Mouse (Mus musculus) lung, adult 10 weeks (tissue): ENCODE measurements around the gene Usp35. TPM values are rescaled to one million over a fixed set of nuclear protein-coding genes. Genes with fewer than 3 reads are reported as not detected.

Experiments used
- polyA plus RNA-seq: library from polyadenylated mRNA; stranded (reverse); fragments of 350-450 nt; fragmentation: Illumina TruSeq; extraction: RNeasy Lipid Tissue Mini Kit (QIAGEN cat#74804); gene quantifications from one replicate; pipeline ENCODE4 v1.2.3, GENCODE M21; 2014; ENCODE audit warnings: low read depth, low replicate concordance; ENCODE audit not compliant: insufficient read depth

Gene Usp35
- polyA plus RNA-seq: 2.3 TPM

DNA sequence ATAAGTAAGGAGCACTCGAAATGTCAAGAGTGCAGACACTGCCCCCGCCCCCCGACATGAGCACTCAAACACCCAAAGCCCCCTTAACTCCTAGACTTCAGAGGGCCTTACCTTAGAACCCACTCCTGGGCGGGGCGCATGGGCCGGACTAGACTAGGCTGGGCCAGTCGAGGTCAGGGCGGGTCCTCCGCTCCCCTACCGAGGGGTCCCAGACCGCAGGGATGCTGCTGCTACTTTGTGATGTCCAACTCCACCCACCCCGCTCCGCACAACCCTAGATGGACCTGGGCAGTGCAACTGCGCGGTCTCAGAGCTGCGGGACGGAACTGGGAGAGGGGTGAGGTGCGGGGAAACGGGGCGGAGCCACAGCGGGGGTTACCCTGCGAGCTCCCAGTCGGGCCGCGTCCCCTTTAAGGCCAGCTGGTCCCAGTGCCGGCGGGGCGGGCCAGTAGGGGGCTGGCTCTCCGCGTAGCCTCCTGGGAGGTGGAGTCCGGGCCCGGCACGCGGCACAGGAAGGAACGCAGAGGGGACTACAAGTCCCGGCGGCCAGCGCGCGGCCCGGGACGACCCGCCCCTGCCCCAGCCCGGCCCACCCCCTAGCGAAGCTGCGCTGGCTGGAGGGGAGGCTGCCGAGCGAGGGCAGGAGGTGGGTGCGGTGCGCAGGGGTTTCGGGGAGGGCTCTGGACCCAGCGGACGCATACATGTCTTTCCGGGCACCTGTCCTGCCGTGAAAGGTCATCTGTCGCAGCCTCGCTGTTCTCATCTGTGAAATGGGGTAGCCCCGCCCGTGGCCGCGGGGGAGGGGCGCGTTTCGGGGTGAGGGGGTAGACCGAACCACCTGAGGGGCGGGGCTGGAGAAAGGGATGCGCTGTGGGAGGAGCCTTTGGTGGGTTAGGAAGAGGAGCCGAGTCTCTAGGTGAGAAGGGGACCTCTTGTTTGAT lies at the start of gene Usp35, which contains the start of gene Kctd21:
Gene Usp35 (minus strand): TSS at position 295 of the 941 bp plus-strand sequence.
Gene Kctd21 (plus strand): TSS at position 602 of the 941 bp plus-strand sequence.

Other genes starting within 250 kb of the Usp35 start
- gene Kctd21, start 307 bp upstream of the Usp35 start, polyA plus RNA-seq: 6.2 TPM
- gene Alg8, start 39.6 kb upstream of the Usp35 start, polyA plus RNA-seq: 6.0 TPM
- 276 TPM for gene Ndufc2, start 68.0 kb upstream of the Usp35 start, polyA plus RNA-seq
- gene Thrsp, start 85.7 kb upstream of the Usp35 start, polyA plus RNA-seq: 53.9 TPM
- gene Kctd14, start 119.3 kb upstream of the Usp35 start, polyA plus RNA-seq: 6.4 TPM
- 26.3 TPM for gene Ints4, start 148.9 kb upstream of the Usp35 start, polyA plus RNA-seq
- gene Aamdc, start 247.5 kb upstream of the Usp35 start, polyA plus RNA-seq: 53.2 TPM
- gene Rsf1, start 247.9 kb upstream of the Usp35 start, polyA plus RNA-seq: 7.0 TPM